Mouse (Mus musculus) 416B (cell line): ENCODE results near the gene Iars.

Experiments used
- DNase-seq: peaks from one replicate; pipeline ENCODE4 v3.0.0; 2011; ENCODE audit warnings: low read depth

Gene Iars

DNA sequence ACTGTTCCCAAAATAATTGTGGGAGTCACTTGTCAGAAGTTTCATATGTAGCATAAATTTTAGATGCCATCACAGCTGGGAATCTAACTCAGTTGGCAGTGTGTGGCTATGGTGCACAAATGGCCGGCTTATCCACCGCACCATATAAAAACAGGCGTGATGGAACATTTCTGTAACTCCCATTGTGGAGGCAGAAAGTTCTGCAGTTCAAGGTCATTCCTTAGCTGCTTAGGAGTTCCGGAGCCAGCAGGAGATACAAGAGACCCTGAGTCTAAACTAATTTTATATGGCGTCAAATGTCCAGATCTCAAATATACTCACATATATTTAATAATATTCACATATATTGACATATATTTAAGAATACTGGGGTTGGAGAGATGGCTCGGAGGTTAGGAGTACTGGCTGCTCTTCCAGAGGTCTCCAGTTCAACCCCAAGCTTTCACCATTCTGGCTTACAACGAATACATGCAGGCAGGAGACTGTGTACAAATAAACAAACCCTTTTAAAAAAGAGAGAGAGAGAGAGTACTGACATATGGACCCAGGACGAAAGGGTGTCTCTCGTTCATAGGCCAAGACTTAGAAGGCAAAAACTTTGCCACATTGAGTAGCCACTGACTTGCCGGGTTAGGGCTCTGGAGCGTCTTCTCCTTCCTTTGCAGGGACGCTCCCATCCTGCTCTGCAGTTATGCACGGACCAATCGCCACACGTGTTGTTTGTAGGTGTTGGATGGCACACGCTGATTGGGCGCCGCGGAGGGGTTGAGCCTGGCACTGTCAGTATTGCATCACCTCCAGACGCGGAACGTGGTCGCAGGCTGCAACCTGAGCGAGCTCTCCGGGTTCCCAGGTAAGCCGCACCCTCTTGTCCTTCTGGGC lies at the start of gene Iars:
TSS of gene Iars (plus strand) at position 750 of the 882 bp plus-strand sequence.
- DNase-seq = peak; percentile 98

DNA sequence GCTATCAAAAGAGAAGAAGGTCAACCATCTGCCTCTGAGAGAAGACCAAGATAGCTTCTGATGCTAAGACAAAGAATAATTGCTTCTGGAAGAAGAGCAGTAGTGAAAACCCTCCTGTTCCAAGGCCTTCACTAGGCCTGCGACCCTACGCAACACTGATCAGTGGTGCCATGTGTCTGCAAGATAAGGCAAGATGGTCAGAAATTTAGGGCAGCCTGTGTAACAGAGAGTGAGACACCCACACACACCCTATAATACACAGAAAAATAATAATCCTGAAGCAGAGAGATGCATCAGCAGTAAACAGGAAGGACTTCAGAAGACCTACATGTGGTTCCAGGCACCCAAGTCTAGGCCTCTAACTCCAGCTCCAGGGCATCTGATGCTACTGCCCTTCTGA lies 41.9 kb upstream of the Iars start:
- no peak for DNase-seq

DNA sequence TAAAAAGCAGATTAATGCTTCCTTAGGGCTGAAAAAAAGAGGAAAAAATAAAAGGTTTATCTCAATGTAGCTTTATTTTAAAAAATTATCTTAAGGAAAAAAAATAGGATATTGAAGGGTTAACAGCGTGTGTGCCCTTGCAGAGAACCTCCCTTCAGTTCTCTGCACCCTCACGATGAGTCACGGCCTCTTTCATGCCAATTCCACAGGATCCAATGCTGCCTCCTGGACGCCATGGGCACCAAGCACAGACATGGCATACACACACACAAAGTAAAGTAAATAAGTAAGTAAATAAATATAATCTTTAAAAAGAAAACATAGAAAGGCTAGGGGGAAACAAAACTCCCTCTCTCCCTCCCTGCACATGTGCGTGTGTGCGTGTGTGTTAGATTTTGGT lies 39.2 kb upstream of the Iars start:
- DNase-seq = peak; percentile 39

DNA sequence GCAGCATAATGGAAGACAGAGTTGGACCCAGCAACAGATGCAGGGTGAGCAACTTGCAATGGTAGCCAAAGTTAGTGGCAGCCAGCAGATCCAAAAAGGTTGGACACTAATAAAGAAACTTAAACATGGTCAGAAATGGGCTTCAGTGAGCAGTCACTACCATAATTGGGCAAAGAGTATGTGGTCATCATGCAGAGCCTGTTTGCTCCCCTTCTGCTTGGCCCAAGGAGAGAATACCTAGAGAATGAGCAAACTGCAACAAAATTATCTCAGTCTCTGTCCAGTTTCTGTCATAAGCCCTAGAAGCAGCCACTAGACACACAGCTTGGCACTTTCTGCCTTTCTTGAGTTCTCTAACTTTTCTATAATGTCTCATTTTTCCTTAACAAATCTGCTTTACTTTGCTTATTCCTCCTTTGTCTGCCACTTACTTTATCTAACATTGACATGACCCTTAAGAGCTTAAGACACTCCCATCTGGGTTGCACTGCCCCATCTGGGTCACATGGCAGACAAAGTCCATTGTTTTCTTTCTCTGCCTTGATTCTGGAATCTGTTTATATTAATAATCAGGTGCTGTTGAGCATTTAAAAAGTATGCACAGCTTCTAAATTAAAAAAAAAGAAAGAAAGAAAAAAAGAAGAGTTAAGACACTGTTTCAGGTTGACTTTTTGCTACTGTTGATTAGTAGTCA lies 38.1 kb upstream of the Iars start:
- no peak for DNase-seq

DNA sequence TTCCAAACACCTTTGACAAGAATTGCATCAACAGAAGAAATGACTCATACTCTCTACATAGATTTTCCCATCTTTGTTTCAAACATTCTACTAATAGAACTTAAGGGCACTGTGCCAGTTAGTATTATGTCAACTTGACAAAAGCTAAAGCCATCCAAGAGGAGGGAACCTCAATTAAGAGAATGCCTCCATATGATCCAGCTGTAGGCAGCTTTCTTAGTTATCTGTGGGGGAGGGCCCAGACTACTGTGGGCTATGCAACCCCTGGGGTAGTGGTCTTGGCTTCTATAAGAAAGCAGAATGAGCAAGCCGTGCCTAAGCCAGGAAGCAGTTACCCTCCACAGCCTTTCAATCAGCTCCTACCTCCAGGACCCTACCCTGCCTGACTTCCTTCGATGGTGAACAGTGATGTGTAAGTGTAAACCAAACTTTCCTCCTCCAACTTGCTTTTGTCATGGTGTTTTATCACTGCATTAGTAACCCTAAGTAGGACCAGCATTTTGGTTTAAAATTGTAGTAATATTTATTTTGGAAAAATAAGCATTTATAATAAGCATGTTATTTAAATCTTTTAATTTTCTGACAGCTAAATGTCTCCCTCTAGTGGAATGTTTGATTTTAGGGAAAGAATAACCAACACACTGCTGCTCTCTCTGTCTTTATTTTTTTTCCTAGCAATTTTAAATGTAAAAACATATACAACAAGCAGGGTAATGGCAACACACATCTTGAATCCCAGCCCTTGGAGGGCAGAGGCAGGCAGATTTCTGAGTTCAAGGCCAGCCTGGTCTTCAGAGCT lies 37.0 kb upstream of the Iars start:
- DNase-seq = peak; percentile 69

DNA sequence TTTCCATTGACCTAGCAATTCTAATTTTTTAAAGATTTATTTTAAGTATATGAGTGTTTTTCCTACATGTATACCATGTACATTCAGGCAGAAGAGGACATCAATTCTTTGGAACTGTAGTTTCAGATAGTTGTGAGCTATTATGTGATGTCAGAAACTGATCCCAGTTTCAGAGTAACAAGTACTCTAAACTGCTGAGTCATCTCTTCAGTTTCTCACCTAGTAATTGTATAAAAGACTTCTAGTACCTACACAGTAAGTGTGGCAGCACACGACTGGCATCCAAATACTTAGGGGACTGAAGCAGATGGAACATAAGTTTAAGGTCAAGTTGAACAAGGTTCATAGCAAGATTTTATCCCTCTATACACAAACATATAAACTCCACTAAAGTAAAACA lies 35.9 kb upstream of the Iars start:
- DNase-seq = no peak

DNA sequence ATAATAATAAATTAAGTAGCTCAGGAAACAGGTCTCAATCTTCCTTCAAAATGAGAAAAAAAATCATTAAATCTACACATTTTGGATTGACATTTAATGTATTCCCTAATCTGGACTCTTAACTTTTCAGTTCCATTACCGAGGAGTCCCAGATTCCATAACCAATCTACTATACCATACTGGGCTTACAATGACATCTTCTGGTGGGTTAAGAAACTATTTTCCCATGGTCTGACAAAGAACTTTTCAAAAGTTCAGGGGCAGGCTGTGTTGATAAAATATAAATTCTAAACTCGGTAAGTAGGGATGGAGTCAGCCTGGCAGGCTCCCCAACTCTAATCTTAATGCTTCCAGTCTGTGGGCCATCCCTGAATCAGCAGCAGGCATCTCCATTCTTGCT lies 30.8 kb upstream of the Iars start:
- DNase-seq = peak; percentile 58

DNA sequence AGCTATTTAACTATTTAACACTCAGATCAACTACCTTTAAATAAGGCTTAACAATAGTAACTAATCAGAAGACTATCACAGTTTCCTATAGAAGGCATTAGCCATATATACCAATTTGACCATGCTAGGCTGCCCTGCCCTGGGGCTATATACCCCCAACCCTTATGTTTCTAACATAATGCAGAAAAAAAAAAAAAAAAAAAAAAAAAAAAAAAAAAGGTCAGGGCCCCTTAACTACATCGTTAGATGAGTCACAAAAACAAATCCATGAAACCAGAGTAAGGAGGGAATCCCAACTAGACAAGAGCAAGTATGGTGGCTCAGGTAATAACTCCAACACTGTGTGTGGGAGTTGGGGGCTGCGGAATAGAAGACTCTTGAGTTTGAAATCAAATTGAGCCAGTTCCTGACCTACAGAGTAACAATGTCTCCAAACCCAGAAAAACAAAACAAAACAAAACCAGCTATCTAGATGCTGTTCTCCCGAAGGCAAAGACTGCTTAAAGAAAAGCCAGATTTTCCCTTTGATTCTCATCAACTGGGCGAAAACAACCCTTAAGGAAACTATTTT lies 30.0 kb upstream of the Iars start:
- no peak for DNase-seq

DNA sequence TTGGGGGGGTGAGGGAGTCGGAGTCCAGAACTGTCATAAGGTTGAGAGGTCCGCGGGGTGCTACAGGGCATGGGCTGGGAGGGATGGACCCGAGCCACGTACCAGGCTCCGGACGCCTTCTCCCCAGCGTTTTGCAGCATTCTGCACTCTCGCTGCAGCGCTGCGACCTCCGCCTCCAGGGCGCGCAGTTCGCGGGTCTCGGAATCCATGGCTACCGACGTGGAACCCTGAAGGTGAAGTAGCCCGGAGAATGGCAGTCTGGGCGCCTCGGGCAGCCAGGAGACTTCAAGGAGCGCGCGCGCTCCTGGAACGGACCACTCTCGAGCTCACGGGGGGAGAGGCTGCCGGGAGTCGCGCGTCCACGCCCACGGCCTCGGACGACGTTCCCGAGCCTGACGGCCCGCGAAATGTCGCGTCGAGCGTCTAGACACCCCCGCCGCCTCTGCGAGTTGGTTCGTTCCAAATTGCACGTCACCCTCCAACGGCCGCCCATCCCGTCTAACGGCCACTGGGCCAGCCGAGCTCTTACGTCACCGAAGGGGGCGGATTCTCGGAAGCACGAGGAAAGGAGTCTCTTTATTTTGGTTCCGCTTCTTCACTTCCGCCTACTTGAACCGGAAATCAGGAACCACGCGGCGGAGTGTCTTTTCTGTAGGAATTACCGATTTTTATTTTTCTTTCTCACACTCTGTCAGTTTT lies 29.3 kb upstream of the Iars start, which contains the start of the genes Cenpp and Nol8:
TSS of gene Cenpp (minus strand) at position 305 of the 699 bp plus-strand sequence.
TSS of gene Nol8 (plus strand) at position 598 of the 699 bp plus-strand sequence.
- peak; percentile 99 for DNase-seq

DNA sequence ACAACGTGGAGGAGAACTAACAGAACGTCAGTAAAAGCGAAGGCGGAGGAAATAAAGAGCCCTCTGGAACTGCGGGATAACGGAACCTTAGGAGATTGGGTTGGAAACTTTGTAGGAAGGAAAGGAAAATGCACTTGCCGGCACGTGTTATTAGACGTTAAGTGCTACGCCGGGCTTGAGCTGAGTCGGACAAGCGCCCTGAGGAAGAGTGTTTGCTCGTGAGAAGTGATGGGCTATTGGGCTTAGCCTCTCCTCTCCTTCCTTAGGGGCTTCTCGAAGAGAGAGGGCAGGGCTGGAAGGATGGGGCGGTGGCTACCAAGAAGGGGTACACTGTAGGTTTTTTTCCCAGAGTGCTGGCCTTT lies 28.7 kb upstream of the Iars start:
- DNase-seq = no peak

DNA sequence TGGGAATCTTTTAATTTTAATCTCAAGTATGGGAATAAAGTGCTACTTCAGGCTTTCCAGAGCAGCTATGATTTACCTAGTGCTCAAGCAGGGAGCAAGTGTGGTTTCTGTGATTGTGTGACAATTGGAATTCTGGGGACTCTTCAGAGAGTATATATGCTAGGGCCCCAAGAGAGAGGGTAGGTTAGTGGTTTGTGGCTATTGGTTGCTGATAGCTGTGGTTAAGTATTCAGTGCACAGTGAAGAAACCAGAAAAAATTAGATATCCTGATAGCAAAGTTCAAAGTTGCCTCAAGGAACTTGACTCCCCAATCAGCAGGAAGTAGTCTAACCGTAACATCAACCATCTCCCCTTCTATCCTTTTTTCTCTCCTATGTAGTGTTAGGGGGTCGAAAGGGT lies 4.1 kb upstream of the Iars start:
- peak; percentile 19 for DNase-seq

DNA sequence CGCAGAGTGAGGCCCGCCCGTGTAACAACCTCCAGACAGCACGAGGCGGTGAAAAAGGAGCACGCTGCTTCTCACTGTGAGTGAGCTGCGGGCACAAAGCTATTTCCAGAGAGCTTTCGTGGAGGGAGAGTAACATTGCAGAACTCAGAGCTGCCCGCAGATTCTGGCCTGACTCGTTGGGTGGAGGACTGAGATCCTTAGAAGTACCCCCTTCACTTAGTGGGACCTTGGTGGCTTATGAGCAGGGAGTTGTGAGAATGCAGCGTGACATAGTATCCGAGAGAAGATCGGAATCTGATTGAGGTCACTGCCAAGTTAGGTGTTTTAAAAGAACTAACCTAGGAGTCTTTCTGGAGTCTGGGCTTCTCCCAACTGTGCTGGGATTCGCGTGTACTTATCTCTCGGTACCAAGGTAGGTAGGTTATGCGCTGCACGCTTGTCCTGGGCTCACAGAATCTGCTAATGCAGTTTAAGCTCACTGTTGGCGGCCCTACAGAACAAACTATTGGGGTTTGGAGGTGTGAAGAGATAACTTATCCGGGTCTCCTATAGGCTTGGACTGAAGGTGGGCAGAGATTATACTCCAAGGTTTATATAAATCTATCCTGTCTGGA lies 440 bp downstream of the Iars start:
- DNase-seq = no peak

DNA sequence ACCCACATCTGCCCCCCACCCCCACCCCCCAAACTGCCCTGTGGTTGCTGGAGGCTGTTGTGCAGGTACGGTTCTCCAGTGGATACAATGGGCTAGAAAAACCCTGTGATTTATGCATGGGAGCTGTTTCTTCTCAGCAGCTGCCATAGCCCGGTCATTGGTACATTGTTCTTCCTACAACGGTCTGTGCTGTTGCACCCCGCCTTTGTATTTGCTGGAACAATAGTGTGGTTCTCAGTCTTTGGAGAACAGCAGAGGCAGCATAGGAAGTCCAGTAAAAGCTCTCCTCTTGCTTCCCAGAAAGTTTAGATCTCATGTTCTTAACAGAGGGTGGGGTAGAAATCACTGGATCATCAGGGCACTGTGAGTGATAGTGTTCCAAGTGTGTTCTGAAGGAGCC lies 2.4 kb downstream of the Iars start:
- no peak for DNase-seq

DNA sequence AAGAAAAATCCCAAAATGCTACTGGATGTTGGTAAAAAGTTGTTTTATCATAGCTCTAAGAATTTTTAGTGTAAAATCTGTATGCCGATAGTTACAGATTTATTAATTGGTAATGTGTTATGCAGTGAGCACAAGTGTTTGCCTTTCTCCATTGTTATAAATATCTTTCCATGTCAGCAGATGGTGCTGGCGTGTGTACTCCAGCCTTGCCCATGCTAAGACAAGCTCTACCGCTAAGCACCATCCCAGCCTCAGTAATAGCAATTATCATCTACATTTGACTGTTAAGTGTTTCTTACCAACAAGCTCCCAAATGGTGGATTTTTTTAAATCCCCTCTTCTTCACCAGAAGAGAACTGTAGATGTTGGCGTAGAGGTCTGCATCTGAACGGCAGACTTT lies 9.2 kb downstream of the Iars start:
- DNase-seq = no peak

DNA sequence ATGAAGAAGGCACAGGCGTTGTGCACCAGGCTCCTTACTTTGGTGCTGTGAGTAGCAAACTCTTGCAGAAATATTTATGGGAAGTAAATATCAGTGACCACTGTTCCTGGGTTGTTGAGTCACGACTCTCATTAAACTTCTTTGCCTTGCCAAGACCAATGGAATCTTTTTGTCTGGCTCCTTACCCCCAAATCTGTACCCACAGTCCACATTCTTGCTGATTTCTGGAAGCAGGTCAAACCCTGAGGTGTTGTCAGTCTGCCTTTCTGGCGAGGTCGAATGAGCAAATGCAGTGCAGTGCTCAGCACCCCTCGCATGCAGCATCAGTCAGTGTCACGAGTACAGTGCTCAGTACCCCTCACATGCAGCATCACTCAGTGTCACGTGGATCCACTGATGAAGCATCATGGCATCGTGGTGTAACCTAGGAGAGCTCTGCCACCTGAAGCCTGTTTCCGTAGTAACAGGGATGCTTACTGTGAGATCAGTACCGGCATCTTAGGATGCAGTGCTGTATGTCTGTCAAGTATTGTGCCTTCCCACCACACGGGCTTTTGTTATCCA lies 21.4 kb downstream of the Iars start:
- DNase-seq = no peak

DNA sequence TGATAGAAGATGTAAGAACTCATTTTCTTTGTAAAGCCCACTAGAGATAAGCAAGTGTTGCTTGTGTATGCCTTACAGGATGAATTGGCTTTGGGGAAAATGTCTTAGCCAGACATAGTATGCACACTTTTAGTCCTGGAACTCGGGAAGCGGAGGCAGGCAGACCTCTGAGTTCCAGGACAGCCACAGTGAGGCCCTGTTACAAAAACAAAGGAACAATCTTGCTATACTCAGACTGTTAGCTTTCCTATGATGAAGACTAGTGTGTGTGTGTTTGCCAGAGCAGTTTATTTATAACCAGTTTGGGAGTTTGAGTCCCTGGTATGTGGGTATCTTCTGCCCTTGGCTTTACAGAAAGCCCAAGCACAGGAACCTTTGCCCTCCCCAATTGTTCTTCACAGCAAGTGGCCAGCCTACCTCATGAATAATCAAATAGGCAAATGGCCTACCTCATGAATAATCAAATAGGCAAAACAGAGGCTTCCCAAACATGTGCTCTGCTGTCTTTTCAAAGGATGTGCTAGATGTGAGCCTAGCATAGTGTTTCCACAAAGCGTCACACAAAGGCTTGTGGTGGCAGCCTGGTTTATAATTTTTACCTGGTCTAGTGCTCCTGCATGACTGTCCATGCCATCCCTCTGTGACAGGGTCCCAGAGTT lies 24.3 kb downstream of the Iars start:
- DNase-seq = no peak

DNA sequence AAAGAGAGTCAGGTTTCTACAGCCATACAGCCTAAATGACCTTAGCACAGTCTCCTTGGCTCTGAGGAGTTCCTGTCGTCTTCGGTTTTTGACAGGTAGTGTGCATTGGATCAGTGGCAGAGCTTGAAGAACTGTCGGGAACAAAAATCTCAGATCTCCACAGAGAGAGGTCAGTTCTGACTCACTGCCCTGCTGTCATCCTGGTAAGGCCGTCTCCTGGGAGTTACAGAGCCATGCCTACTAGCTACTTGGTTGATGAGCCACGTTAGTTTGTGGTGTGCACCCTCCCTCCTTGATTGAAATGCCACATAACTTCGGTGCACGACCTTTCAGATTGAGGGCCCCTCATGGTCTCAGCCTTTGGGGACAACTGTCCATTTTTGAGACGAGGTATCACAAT lies 26.4 kb downstream of the Iars start:
- no peak for DNase-seq

DNA sequence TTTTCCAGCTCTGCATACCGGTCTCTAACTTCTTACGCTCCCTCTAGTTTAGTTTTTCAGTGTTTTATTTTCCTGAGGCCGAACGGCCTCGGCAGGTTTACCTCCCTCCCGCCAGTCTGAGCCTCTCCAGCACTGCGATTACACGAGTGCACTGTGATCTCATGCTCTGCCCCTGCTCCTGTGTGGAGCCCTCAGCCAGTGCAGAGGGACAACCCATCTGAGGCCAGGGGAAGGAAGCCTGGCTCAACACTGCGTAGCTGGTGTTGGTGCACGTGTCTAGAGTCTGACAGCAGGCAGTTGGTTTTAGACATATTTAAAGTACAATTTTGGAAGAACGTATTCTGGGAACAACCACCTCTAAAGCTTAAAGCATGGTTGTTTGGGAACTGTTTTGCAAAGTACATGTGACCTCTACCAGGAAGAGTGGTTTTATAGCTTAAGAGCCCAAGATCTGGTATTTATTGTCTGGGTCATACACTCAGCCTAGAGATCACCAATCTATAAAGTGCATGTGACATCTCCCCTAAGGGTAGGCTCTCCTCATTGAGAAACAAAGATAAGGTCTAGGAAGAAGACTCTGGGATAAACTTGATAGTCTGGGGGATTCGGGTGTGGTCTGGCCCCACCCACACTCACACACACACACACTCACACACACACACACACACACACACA lies 30.3 kb downstream of the Iars start:
- no peak for DNase-seq

DNA sequence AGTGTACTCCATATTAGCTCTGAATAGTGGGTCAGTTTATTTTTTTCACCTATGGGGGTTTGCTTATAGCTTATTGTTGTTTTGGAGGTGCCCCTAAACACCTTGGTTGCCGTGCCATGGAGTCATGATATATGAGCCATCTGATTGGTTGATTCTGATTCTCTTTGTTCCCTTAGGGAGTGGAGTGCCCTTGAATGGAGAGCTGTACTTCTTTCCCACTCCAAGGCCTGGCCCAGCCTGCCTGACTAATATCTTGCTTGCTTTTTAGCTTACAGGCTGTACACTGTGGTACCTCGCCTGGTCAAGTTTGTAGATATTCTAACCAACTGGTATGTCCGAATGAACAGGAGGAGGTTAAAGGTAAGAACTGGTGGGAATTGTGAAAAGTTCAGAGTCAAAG lies 37.4 kb downstream of the Iars start:
- no peak for DNase-seq

DNA sequence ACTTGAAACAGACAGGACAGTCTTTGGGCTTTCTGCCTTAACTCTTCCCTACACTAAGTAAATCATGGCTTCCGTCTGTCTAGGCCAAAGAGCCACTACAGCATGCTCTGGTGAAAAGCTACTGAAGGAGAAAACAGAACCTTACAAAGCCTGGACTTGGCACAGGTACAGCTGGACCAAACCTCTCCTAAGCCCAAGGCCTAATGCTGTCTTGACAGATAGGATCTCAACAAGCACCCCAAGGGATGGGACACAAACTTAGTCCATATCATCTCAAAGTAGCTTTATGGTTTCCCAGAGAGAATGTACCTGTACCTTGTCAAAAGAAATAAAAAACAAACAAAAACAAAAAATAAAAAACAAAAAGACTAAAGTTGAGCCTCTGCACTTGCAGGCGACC lies 54.5 kb downstream of the Iars start:
- DNase-seq = no peak
